Mouse (Mus musculus) limb, embryonic 15.5 days (tissue): ENCODE measurements at regions not wholly inside any gene's neighbourhood (a gene's known extent, or its start where the extent isn't known, plus 50 kb on each side); places are given as distances from the start of the nearest gene placed in this dataset.

Experiments used
- ATAC-seq: fragments of 200-750 bp; cut with Nextera tagmentation; 2 replicates; pipeline ENCODE4 v1.8.0; 2017; ENCODE audit warnings: low read depth, moderate TSS enrichment; ENCODE audit not compliant: insufficient number of reproducible peaks, low FRiP score, low TSS enrichment
- H3K27ac ChIP-seq: fragments of 300-500 bp; sonication (generic); 2 replicates; pipeline ENCODE4 v1.5.1; 2015; ENCODE audit warnings: moderate library complexity, mild to moderate bottlenecking, inconsistent platforms
- H3K27me3 ChIP-seq: fragments of 300-500 bp; sonication (generic); 2 replicates; pipeline ENCODE4 v1.6.1; 2015; ENCODE audit warnings: inconsistent platforms
- H3K36me3 ChIP-seq: fragments of 300-500 bp; sonication (generic); 2 replicates; pipeline ENCODE4 v1.6.1; 2015; ENCODE audit warnings: inconsistent platforms
- H3K4me1 ChIP-seq: fragments of 300-500 bp; sonication (generic); 2 replicates; pipeline ENCODE4 v1.6.1; 2015; ENCODE audit warnings: inconsistent platforms
- H3K4me2 ChIP-seq: fragments of 300-500 bp; sonication (generic); 2 replicates; pipeline ENCODE4 v1.6.1; 2015; ENCODE audit warnings: mild to moderate bottlenecking, inconsistent platforms
- H3K4me3 ChIP-seq: fragments of 300-500 bp; sonication (generic); 2 replicates; pipeline ENCODE4 v1.5.1; 2015; ENCODE audit warnings: mild to moderate bottlenecking, inconsistent platforms
- H3K9ac ChIP-seq: fragments of 300-500 bp; sonication (generic); 2 replicates; pipeline ENCODE4 v1.6.1; 2015; ENCODE audit warnings: inconsistent platforms
- H3K9me3 ChIP-seq: fragments of 300-500 bp; sonication (generic); 2 replicates; pipeline ENCODE4 v1.6.1; 2016; ENCODE audit warnings: inconsistent platforms
- WGBS: fragments of 180-500 bp; shearing (Covaris S2); methylation state at CpG from one replicate; pipeline ENCODE4 v1.1.7; 2015; 5-methylcytosine and 5-hydroxymethylcytosine counted together

DNA sequence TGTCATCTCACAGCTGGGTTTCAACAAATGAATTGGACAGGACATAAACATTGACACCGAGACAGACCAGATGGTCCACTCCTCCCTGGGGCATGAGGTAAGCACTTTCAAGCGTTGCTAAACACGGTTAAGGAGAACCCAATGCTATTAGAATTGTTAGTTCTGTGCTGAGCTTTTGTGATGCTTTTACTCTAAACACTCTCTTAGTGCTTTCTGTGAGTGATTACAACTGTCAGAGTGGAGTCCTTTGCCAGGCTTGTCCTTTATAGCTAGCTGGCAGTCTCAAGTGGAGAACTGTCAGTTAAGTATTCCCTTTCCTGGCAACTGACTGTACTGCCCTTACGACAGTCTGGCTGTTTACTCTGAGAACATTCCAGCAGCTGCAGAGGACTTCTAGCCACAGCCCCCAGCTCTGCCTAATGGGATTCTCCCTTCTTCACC lies 95.6 kb upstream of the Ccng1 start:
- ATAC-seq: no peak
- no peaks in the 10 kb centered on the region for H3K4me1 ChIP-seq
- no peak overlapping the region for H3K9ac ChIP-seq
- H3K27me3 ChIP-seq: no peaks in the 10 kb centered on the region
- no peak overlapping the region for H3K4me3 ChIP-seq
- no peaks in the 10 kb centered on the region for H3K36me3 ChIP-seq
- no peaks in the 10 kb centered on the region for H3K9me3 ChIP-seq
- no peak overlapping the region for H3K27ac ChIP-seq
- WGBS: 26% methylated on average over 4 of the region's 4 CpGs
- no peak overlapping the region for H3K4me2 ChIP-seq

DNA sequence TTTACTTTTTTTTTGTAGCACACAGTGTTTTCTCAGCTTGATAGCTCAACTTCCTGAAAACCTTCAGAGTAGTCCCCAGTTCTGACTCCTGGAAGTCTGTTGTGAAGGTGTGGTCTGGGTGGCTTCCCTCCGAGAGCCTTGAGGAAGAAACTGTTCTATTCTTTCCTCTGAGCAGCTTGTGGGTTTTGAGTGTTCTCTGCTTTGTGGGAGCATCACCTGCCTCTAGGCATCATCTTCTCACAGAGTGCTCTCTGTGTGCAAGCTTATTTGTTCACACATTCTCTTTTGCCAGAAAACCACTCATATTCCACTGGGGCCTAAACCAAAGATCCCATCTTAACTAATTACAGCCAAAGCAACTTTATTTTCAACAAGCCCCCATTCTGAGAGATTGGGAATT lies 91.5 kb upstream of the Ccng1 start:
- WGBS: 78% methylated on average over 1 of the region's 1 CpGs
- no peaks in the 10 kb centered on the region for H3K36me3 ChIP-seq

DNA sequence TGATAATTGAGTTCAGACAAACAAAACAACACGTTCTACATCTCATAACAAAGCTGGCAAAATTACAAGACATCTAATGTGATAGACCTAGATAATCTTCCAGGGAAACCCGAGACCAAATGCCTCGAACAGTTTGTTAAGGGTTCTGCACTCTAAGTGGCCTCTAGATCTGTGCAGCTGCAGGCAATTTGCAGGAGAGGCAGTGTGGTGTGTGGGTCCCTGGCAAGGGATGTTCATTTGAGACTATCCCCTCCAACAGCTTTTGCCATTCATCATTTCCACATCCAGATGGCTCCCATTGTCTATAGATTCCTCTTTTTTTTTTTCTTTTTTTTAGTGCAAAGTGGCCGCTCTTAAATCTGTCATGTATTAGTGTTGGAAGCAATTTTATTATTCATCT lies 80.3 kb upstream of the Ccng1 start:
- no peaks in the 10 kb centered on the region for H3K36me3 ChIP-seq

More for the DNA sequence above, 91.5 kb upstream of the Ccng1 start:
- Histone ChIP-seq H3K9me3 (no peaks in the 10 kb centered on the region), H3K27ac (no peak overlapping the region), H3K4me1 (no peaks in the 10 kb centered on the region), H3K9ac (no peak overlapping the region), H3K27me3 (no peaks in the 10 kb centered on the region), H3K4me2 (no peak overlapping the region), H3K4me3 (no peak overlapping the region)
- ATAC-seq: no peak

More for the DNA sequence above, 80.3 kb upstream of the Ccng1 start:
- H3K27me3 ChIP-seq: no peaks in the 10 kb centered on the region
- H3K4me2 ChIP-seq: no peak overlapping the region
- H3K4me3 ChIP-seq: no peak overlapping the region
- H3K4me1 ChIP-seq: no peaks in the 10 kb centered on the region
- H3K27ac ChIP-seq: no peak overlapping the region
- no peak overlapping the region for H3K9ac ChIP-seq
- ATAC-seq: no peak
- no peaks in the 10 kb centered on the region for H3K9me3 ChIP-seq
- WGBS: 51% methylated on average over 4 of the region's 4 CpGs
